Mouse (Mus musculus) heart, postnatal 0 days (tissue): ENCODE measurements around the gene Fam118b. TPM values are rescaled to one million over a fixed set of nuclear protein-coding genes. Genes with fewer than 3 reads are reported as not detected.

Experiments
- ATAC-seq: fragments of 200-750 bp; cut with Nextera tagmentation; 2 replicates; pipeline ENCODE4 v1.8.0; 2017; ENCODE audit warnings: low read depth, moderate number of reproducible peaks, moderate library complexity; ENCODE audit not compliant: insufficient read depth
- DNase-seq: peaks from one replicate; pipeline ENCODE4 v3.0.0-alpha.2; 2016; ENCODE audit warnings: low spot score
- H3K27ac ChIP-seq: fragments of 300-500 bp; sonication (generic); 2 replicates; pipeline ENCODE4 v1.5.1; 2014; ENCODE audit warnings: low read depth, mild to moderate bottlenecking
- H3K27me3 ChIP-seq: fragments of 300-500 bp; sonication (generic); 2 replicates; pipeline ENCODE4 v1.6.1; 2014; ENCODE audit warnings: low read length, mixed read lengths; ENCODE audit not compliant: control insufficient read depth, insufficient read depth
- H3K36me3 ChIP-seq: fragments of 300-500 bp; sonication (generic); replicated peaks from 2 replicates; pipeline ENCODE4 v1.6.1; 2014; ENCODE audit warnings: low read length, mixed read lengths; ENCODE audit not compliant: control insufficient read depth, insufficient read depth
- H3K4me1 ChIP-seq: fragments of 300-500 bp; sonication (generic); 2 replicates; pipeline ENCODE4 v1.6.1; 2014; ENCODE audit warnings: antibody characterized with exemption; ENCODE audit not compliant: control insufficient read depth, insufficient read depth
- H3K4me2 ChIP-seq: fragments of 300-500 bp; sonication (generic); 2 replicates; pipeline ENCODE4 v1.6.1; 2014; ENCODE audit warnings: low read depth, mild to moderate bottlenecking, low read length, moderate library complexity
- H3K4me3 ChIP-seq: fragments of 300-500 bp; sonication (generic); 2 replicates; pipeline ENCODE4 v1.5.1; 2014; ENCODE audit warnings: low read depth, low read length
- H3K9ac ChIP-seq: fragments of 300-500 bp; sonication (generic); replicated peaks from 2 replicates; pipeline ENCODE4 v1.6.1; 2014; ENCODE audit warnings: low read depth, low read length, mixed read lengths
- H3K9me3 ChIP-seq: fragments of 300-500 bp; sonication (generic); replicated peaks from 2 replicates; pipeline ENCODE4 v1.6.1; 2016; ENCODE audit warnings: low read length; ENCODE audit not compliant: control insufficient read depth
- CTCF ChIP-seq: IDR thresholded peaks from 2 replicates; pipeline ENCODE4 v1.5.1; 2016; ENCODE audit warnings: antibody characterized with exemption, control low read depth, low read depth
- EP300 ChIP-seq: IDR thresholded peaks from 2 replicates; pipeline ENCODE4 v1.6.1; 2016; ENCODE audit warnings: antibody characterized with exemption, low read depth
- WGBS: fragments of 180-500 bp; shearing (Covaris S2); extraction: QIAGEN DNeasy Blood & Tissue Kit; methylation state at CpG from one replicate; pipeline ENCODE4 v1.1.7; 2014; 5-methylcytosine and 5-hydroxymethylcytosine counted together
- polyA plus RNA-seq: library from polyadenylated mRNA; unstranded; fragments of >200 nt; fragmentation: Nextera tagmentation; extraction: Ambion mirVana; gene quantifications from 2 replicates; pipeline ENCODE4 v1.2.1, GENCODE M21; 2015
- total RNA-seq: library from RNA; depleted of rRNA; stranded (reverse); fragments of >200 nt; gene quantifications from 2 replicates; pipeline ENCODE4 v1.2.3, GENCODE M21; 2014; ENCODE audit warnings: low replicate concordance

The Fam118b gene
- total and polyA plus RNA-seq, 2 experiments from 2014 or later, result 19.7 to 22.6 TPM

DNA sequence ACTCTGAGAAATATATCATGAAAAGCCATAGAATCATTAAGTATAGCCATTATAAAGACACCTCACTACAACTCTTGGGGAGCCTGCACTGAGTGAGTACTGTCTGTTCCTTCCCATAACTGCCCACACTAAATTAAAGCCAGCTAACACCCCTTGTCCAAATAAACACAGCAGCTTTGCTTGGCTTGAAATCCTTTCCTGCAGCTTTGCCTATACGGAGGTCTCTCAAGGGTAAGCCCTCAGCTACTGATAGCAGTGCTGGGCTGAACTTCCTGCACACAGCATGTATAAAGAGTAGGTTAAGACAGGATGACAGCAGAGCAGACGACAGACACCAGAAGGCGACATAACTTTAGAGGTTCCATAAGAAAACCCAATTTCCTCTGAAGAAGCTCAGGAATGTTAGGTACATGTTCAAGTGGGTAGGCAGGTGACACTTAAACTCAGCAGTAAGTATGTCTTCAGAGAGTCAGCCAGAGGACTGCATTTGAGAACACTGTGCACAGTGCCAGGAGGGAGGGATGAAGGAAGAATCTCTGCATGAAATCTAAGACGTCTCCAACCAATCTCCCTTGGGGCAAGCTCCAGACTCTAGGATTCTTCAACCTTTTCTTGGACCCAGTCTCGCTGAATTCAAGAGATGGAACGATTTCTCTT lies 28.6 kb downstream of the Fam118b start:
- Histone ChIP-seq H3K4me1 (no peaks in the 10 kb centered on the region), H3K36me3 (0 out of 2 replicates have a peak, but pooled peaks cover 4% of the 10 kb centered on the region), H3K27ac (no peak overlapping the region), H3K9ac (no peak overlapping the region), H3K9me3 (no peaks in the 10 kb centered on the region), H3K27me3 (no peaks in the 10 kb centered on the region), H3K4me3 (no peak overlapping the region), H3K4me2 (no peak overlapping the region)
- 42% methylated on average over 6 of the region's 6 CpGs for WGBS
- peak; percentile 71 for ATAC-seq
- no peak for TF ChIP-seq CTCF
- TF ChIP-seq EP300, result no peak
- peak; percentile 51 for DNase-seq

GRCm38 (mm10) chr9:35238371-35238770 lies 29.2 kb downstream of the Fam118b start:
- Histone ChIP-seq H3K27me3 (no peaks in the 10 kb centered on the region), H3K4me2 (no peak overlapping the region), H3K9ac (no peak overlapping the region), H3K4me3 (no peak overlapping the region), H3K9me3 (no peaks in the 10 kb centered on the region), H3K36me3 (0 out of 2 replicates have a peak, but pooled peaks cover 10% of the 10 kb centered on the region), H3K27ac (no peak overlapping the region), H3K4me1 (no peaks in the 10 kb centered on the region)
- DNase-seq, result no peak
- ATAC-seq, result no peak
- WGBS, result 96% methylated on average over 1 of the region's 1 CpGs
- no peak for TF ChIP-seq EP300
- no peak for TF ChIP-seq CTCF

DNA sequence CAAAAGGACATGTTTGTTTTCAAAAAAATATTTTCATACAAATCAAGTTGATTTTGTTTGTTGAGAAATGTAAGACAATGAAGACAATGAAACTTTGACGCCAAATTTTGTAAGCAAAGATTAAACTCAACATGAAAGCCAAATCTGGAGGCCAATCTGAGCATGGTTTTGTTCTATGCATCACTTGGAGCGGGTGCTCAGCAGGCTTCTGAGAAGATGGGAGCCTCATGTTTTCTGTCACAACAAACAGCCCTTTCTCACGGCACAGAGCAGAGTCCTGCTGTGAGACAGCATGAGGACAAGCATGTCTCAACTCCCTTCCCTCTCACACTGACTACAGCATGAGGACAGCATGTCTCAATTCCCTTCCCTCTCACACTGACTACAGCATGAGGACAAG lies 31.6 kb downstream of the Fam118b start:
- TF ChIP-seq CTCF, result no peak
- H3K4me2 ChIP-seq, result no peak overlapping the region
- no peak for ATAC-seq
- H3K9ac ChIP-seq, result no peak overlapping the region
- peaks cover 30% of the 10 kb centered on the region; the same call in 1 of the 2 replicates for H3K36me3 ChIP-seq
- no peaks in the 10 kb centered on the region for H3K27me3 ChIP-seq
- H3K9me3 ChIP-seq, result no peaks in the 10 kb centered on the region
- 64% methylated on average over 3 of the region's 3 CpGs for WGBS
- no peak for DNase-seq
- no peak overlapping the region for H3K27ac ChIP-seq
- no peak overlapping the region for H3K4me3 ChIP-seq
- H3K4me1 ChIP-seq, result no peaks in the 10 kb centered on the region

GRCm38 (mm10) chr9:35228671-35229070 lies 38.9 kb downstream of the Fam118b start:
- peaks cover 30% of the 10 kb centered on the region; the same call in 1 of the 2 replicates for H3K36me3 ChIP-seq
- 81% methylated on average over 3 of the region's 3 CpGs for WGBS
- DNase-seq (no peak), ATAC-seq (no peak)
- H3K27ac ChIP-seq, result no peak overlapping the region
- no peak overlapping the region for H3K9ac ChIP-seq
- no peak overlapping the region for H3K4me3 ChIP-seq
- no peaks in the 10 kb centered on the region for H3K9me3 ChIP-seq
- H3K27me3 ChIP-seq, result no peaks in the 10 kb centered on the region
- TF ChIP-seq CTCF, result no peak
- no peak for TF ChIP-seq EP300
- no peaks in the 10 kb centered on the region for H3K4me1 ChIP-seq
- no peak overlapping the region for H3K4me2 ChIP-seq

- TF ChIP-seq CTCF (no peak), EP300 (no peak)
- DNase-seq, result no peak
- no peak overlapping the region for H3K27ac ChIP-seq
- H3K9me3 ChIP-seq, result no peaks in the 10 kb centered on the region
- H3K4me3 ChIP-seq, result no peak overlapping the region
- no peak for ATAC-seq
- no peak overlapping the region for H3K9ac ChIP-seq
- H3K4me2 ChIP-seq, result no peak overlapping the region
- no peaks in the 10 kb centered on the region for H3K4me1 ChIP-seq
- no peaks in the 10 kb centered on the region for H3K27me3 ChIP-seq
- peaks cover 41% of the 10 kb centered on the region for H3K36me3 ChIP-seq
- WGBS, result 93% methylated on average over 3 of the region's 3 CpGs
Measured at GRCm38 (mm10) chr9:35223466-35223865, 44.1 kb downstream of the Fam118b start.

DNA sequence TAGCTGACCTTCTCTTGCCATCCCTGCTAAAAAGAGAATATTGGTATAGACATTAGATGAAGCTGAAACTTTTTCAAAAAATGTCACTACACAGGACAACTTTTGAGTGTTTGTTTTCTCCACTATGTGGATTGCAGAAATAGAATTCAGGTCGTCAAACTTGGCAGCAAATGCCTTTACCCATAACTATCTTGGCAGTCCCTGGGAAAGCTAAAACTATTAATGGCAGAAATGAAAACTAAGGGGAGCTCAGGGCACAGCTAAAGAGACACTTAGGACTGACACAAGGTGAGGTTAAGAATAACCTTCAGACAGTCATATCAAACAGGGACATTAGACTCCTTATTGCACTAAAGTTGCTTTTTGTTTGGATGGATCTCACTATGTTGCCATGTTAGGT lies 49.6 kb downstream of the Fam118b start:
- Histone ChIP-seq H3K36me3 (peaks cover 75% of the 10 kb centered on the region), H3K4me2 (no peak overlapping the region), H3K27ac (no peak overlapping the region; the same call in 1 of the 2 replicates), H3K4me3 (no peak overlapping the region), H3K27me3 (no peaks in the 10 kb centered on the region), H3K9me3 (no peaks in the 10 kb centered on the region), H3K9ac (no peak overlapping the region), H3K4me1 (no peaks in the 10 kb centered on the region)
- ATAC-seq (no peak), DNase-seq (no peak)
- WGBS, result 33% methylated on average over 1 of the region's 1 CpGs
- TF ChIP-seq CTCF (no peak), EP300 (no peak)
